Mouse (Mus musculus) bone marrow, adult 2 months (tissue): Measurements from ENCODE around the gene Ppp1r10.

Experiments used
- CTCF ChIP-seq: fragments of 200-500 bp; IDR thresholded peaks from 2 replicates; pipeline ENCODE4 v1.5.1; 2011; ENCODE audit warnings: low read length, control low read depth; ENCODE audit not compliant: control insufficient read depth, insufficient read depth
- POLR2A ChIP-seq: fragments of 200-500 bp; IDR thresholded peaks from 2 replicates; pipeline ENCODE4 v1.6.1; 2011; ENCODE audit warnings: low read depth, mild to moderate bottlenecking, control low read depth, low read length, borderline replicate concordance; ENCODE audit not compliant: control insufficient read depth

DNA sequence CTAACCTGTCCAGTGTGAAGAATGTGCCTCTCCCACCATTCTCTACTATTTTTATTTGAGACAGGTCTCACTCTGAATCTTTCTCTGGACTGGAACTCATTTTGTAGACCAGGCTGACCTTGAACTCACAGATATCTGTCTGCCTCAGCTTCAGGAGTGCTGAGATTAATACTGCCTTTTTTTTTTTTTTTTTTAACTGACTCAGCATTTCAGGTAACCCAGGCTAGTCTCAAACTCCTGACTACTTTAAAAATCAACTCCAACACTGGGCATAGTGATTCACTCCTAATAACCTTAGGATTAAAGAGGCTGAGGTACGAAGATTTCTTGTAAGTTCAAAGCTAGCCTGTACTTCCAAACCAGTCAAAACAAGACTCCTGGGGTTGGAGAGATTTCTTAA lies 10.6 kb upstream of the Ppp1r10 start:
- TF ChIP-seq CTCF (no peak), POLR2A (no peak)
